Mouse (Mus musculus) CD4-positive helper T cell, adult 2 months (primary cell): ENCODE results near the gene Prpf18.
"Not testable (repeated sequence)": the region's sequence is repeated elsewhere in the genome, so short reads cannot be mapped to it uniquely, and the experiment has no call there.

Experiments used
- DNase-seq: peaks from one replicate; pipeline ENCODE4 v3.0.0-alpha.2; 2012; ENCODE audit warnings: low read depth, missing footprints, low spot score

Gene Prpf18

DNA sequence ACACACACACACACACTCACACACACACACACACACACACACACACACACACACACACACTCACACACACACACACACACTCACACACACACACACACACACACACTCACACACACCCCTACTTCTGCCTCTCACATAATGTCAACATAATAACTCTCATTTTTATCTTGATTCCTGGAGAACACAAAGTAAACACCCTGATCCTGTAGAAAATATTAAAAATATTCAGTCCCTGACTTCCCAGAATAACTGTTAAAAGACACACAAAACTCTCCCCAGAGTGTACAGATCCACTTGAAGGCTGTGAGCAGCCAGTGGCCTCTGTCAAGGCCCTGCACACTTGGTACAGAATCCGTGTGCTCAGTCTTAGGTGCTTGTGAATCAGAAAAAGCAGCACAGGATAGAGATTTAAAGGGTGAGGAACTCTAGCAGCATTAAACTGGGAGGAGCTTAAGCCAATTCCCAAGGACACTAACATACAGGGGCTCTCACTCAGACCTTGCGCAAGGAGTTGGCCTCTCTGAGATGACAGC is 36.8 kb downstream of the Prpf18 start:
- no peak for DNase-seq

DNA sequence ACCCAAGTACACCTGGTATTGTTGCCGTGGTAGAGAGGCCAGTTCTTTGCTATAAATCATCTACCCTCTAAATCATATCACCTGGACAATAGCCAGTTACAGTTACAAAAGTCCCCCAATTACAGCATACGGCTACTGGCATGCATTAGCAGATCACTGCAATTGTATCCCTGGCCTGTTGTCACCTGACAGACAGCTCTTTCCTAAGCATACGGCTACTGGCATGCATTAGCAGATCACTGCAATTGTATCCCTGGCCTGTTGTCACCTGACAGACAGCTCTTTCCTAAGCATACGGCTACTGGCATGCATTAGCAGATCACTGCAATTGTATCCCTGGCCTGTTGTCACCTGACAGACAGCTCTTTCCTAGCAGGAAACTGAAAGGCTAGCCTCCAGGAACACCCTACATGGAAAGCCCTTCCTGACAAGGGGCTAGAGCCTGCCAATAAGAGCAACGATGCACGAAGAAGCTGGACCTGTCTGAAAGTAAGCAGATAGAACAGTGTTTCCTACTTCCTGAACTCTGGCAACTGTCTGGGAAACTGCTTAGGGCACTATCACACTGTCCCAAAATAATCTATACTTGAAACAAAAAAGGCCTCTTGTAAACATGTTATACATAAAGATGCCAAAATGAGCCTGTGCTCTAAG is 37.5 kb downstream of the Prpf18 start:
- not testable (repeated sequence) for DNase-seq

DNA sequence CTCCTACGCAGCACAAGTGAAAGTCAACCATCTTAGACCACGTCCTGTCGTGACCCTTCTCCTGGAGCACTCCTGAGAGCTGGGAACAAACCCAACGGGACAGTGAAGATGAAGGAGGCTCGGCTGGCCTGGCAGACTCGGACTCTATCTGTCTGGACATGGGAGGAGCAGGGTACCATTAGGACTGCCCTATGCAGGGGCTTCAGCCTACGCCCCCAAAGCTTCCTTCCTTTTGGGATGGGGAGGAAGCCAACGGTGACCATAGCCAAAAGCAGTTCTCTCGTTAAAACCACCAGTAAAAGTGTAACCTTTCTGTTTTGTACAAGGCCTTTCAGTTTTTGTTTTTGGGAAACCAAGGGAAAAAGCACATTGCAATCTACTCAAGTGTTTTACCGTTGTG is 40.2 kb downstream of the Prpf18 start:
- no peak for DNase-seq

DNA sequence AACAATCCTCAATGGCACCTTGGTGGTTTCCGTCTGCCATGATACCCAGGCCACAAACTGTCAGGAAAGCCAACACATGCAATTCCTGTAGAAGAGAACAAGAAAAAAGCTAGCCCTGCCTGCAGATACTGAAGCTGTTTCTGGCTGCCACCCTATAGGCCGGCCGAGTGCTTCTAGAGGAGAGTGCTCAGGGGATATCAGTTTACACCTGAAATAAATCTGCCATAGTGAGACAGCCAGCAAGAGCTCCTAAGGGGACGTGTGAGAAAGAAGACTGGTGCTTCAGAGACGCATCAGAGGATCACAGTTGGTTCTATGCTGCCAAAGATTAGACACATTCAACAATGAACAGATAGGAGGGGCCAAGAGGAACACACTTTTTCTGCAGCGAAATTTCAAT is 40.6 kb downstream of the Prpf18 start:
- no peak for DNase-seq

DNA sequence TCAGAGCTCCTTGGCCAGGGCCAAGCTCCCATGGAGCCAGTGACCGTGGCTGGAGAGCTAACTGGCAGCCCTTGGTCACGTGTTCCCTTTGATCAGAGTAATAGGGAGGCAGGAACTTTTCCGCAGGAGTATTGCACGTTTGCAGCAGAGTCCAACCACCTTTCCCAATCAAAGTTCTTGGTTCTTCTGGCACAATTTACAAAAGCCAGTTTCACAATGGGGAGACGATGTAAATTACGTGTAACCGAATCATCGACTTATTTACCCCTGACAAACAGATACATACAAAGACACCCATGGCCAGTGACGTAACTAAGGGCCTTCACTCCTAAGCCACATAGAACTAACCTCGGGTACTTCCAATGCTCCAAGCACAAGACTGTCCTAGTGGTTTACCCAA is 42.5 kb downstream of the Prpf18 start:
- DNase-seq: no peak

DNA sequence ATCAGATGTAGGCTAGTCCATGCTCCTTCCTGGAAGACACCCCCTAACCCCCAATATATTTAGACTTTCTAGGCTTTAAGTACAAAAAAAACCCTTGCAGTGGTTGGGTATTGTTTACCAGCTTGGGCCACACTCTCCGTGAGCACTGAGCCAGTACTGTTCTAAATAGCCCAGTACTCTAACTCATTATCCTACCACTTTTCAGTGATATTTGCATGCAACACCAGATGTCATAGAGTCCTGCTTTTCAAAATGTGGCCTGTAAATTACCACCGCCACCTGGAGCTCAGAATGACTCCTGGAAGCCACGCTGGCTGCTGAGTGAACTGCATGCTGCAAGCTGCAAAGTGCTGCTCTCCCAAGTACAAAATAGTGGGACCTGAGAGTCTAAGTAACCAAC is 43.7 kb downstream of the Prpf18 start:
- DNase-seq: no peak

DNA sequence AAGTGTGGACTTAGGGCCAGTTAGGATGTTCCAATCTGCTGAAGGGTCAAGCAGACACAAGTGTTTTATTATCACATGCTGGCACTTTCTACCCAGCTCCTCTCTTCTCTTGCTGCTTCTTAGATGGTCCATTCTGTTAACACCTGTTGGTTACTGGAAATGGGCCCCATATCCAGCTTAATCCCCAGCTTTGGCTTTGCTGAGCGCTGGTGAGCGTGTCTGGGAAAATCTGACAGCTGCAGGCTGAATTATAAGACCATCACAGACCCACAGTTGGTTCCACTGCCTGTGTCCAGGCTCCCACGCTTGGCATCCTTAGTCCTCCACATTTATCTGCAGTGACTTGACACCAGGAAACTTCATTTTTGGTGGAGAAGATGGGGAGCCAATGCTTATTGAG is 45.4 kb downstream of the Prpf18 start:
- no peak for DNase-seq

DNA sequence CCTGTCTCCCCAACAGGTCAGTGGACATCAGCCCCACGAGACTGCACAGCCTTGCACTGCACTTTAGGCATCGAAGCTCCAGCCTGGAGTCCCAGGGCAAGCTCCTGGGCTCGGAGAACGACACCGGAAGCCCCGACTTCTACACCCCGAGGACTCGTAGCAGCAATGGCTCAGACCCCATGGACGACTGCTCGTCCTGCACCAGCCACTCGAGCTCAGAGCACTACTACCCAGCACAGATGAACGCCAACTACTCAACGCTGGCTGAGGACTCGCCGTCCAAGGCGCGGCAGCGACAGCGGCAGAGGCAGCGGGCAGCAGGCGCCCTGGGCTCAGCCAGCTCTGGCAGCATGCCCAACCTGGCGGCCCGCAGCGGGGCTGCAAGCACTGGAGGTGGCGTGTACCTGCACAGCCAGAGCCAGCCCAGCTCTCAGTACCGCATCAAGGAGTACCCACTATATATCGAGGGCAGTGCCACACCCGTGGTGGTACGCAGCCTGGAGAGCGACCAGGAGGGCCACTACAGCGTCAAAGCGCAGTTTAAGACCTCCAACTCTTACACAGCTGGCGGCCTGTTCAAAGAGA is 48.5 kb downstream of the Prpf18 start:
- no peak for DNase-seq

DNA sequence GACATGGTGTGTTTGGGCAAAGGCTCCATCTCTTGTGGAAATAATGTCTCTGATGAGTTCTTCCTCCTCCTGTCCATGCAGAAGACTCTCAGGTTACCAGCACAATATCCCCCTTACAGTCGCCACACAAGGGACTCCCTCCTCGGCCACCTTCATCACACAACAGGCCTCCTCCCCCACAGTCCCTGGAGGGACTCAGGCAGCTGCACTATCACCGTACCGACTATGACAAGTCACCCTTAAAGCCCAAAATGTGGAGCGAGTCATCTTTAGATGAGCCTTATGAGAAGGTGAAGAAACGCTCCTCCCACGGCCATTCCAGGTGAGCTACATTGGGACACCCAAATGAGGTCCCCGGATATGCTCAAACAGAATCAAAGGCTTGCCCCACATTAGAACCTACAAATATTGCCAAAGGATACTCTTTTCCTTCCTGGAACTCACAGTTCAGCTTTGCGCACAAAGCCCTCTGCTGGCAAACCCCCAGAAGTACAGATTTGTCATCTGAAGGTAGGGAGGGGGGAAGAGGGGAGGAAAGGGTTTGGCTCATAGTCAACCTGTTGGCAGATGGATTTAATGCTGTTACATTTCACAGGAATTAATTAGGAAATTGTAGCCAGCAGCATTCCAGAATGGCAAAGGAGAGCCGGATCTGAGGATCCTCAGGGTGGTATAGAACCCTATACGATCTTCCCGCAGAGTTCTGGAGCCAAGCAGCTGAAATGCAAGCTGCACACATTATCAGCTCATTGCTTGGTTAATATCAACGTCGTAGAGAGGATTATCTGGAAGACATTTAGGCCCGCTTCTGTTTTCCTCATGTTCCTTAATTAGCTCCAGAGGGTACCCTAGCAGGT is 50.7 kb downstream of the Prpf18 start:
- peak; percentile 25 for DNase-seq

DNA sequence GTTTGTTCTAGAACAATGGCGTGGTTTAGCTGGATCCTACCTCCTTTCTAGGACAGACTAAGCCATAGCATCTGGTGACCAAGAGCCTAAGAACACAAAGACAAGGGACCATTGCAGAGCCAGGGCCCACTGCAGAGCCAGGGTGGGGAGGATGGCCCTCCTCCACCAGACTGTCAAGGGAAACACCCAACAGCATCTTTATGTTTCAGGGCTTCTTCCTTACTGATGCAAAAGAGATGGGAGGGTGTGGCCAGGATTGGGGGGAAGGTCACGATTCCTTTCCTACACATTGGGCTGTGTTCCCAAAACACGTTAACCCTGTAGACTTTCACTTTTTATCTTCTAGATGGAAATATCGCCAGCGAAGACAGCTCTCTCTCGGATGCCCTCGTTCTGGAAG is 54.9 kb downstream of the Prpf18 start:
- no peak for DNase-seq

DNA sequence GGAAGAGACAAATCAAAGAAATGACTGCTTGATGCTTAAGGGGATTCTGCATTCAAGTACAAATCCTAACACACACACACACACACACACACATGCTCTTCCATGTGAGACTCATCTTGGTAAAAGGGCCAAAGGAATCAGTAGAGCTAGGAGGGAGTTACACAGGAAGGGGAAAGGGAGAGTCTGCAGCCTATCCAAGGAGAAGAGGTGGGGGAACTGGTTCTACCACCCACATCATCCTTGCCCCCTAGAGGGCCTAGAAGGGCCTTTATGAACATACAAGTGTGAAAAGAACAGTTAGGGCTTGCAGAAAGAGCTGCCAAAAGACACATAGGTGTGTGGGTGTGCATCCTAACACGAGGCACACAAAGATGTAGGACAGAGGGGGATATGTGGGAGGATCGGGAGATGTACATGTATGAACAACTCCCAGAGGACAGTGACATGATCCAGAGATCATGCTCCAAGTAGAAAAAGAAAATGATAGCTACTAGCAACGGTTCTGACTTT is 58.0 kb downstream of the Prpf18 start:
- no peak for DNase-seq

DNA sequence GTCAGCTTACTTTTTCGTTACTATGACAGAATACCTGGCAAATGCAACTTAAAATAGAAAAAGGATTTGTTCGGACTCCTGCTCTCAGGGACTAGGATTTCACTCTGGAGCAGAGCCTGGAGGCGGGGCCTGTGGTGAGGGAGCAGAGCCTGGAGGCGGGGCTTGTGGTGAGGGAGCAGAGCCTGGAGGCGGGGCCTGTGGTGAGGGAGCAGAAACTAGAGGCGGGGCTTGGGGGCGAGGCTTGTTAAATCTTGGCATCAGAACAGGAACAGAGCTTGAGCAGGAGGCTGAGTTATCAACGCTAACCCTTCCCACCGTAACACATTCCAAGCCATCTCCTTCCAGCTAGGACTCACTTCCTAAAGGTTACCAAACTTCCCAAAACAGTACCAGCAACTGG is 58.5 kb downstream of the Prpf18 start:
- no peak for DNase-seq

DNA sequence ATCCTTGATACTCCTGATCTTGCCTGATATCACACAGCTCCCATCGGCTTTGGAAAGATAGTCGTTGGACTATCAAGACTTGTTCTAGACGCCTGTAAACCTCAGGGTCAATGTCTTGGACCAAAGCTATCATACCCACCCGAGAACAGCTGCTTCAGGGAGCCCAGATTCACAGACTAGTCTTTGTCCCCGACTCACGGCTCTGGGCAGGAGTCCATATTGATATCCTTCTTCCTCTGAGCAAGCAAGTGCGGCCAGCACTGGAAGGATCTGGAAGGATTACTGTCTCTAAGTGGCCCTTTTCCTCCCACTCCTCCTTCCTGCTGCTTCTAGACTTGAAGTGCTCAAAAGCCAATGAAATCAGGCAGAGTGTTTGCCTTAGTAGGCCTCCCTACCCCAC is 59.2 kb downstream of the Prpf18 start:
- no peak for DNase-seq

DNA sequence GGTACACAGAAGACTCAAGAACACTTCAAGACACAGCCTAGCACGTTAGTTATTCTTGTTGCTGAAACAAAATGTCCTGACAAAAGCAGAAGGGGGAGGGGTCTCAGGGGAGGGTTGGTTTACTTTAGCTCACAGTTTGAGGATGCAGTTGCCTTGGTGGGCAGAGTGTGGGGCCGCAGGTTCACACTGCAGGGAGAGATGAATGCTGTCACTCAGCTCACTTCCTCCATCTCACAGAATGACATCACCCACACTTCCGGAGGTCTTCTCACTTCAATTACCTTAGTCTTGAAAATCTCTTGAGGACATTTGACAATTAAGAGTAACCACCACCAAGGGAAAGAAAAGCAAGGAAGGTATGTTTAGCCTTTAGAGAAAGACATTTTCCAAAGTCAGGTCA is 60.3 kb downstream of the Prpf18 start:
- DNase-seq: no peak

DNA sequence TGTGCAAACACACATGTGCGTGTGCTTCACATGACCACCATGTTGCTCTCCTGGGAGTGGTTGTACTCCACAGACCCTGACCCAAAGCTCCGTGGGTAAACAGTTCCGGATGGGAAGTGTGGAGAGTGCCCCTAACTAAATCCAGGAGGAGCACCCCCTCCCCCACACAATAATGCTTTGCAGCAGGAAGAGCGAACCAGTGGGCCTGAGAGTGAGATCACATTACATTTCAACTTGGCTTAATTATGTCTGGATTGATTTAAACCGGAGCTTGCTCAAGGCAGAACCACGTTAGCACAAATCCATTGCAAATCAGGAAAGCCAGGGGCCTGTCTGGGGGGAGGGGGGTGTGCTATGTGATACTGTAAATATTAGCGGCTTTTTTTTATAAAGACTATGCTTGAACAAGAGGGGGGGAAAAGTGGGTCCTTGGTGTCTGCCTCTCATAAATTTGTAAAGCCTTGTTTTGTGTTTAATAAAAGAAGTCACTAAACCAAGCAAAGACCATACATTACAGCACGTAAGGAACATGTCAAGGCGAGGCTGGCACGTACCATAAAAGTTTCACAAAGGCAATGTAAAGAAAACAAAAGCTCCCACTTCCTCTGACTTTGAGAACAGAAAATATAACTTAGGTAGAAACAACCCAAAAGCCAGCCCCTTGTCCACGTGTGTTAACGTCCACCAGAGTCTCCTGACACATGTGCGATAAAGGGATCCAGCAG is 64.1 kb downstream of the Prpf18 start:
- no peak for DNase-seq

DNA sequence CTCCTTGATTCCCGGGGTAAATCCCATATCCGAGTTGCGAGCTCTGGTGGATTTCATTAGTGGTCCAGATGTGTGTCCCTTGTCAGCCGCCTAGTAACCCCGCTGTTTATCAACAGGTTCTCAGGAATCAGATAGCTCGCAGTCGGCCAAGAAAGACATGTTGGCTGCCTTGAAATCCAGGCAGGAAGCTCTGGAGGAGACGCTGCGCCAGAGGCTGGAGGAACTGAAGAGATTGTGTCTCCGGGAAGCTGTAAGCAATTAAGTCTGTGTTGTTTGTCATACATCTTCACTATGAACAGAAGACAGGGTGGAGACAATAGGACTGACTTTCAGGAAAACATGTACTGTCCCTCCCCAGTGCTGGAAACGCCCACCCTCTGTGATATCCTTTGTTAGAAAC is 65.7 kb downstream of the Prpf18 start:
- DNase-seq: no peak

DNA sequence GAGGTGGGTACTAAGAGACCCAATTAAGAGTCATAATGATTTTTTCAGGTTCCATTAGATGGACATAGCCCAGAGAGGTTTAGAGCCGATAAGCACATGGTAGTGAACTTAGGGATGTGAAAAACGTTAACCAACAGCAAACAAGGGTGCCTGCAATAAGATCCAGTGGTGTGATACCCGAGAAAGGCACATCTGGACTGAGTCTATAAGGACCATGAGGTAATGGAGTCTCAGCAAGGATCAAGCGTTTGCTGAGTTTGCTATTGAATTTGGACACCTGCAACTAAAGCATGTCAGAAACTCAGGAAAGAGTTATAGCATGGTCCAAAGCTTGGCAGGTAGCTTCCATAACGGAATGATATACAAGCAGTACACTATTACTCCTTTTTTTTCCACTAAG is 67.7 kb downstream of the Prpf18 start:
- no peak for DNase-seq

DNA sequence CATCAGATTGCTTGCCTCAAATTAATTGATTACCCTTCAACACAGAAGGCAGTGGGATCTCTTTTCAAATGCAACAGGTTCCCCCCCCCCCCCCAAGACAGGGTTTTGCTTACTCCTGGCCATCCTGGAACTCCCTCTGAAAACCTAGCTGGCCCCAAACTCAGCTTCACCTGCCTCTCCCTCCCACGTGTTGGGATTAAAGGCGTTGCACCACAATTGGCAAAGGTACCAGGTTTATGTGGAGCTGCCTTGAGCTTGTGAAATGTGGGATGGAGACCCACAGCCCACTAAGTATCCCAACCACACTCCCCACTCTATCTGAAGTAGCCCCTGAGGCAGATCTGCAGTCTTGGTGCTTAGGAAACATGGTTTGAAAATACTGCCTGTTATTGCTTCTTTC is 69.0 kb downstream of the Prpf18 start:
- no peak for DNase-seq

DNA sequence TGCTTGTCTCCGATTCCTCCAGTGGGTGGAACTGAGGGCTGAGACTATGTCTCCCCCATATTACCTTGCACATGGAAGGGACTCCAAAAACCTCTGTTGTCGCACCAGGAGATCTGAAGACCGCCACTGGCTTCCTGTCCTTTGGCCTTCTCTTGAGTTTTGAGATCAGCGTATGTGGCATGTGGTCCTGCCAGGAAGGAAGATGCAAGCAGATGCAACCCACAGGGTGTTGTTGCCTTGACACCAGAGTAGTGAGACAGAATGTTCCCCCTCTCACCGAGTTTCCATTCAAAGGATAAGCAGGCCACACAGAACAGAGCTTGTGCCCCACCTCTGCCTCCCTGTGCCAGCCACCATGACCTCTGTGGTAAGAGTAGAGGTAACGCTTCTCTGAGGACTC is 71.2 kb downstream of the Prpf18 start:
- DNase-seq: peak; percentile 44

DNA sequence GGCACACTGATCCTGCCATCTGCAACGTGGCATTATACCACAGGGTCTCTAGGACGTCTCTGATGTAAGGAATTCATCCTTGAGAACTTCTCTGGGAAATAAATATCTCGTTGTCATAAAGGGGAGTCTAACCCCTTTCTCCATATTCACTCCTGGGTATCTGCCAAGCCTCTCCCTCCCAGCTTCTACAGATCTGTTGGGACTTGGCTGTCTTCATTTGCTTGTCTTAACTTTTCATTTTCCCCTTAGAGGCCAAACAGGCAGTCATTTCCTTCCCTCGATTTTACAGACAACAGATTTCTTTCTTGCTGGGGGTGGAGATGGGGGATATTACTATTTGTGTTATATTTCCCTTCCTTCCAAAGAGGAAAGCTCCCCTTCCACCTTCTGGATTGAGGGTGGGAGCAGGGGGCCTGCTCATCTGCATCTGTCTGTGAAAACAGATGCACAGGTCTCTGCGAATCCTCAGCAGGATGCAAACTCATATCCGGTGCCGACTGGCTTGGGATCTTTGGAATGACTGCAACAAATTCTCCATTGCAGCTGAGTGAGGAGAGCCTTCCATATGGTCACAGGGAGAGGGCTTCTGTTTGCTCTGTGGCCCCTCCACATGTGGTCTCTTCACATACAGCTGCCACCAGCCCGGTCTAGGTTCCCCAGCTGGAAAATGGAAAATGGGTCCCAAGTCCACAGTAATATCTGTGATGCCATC is 72.4 kb downstream of the Prpf18 start:
- DNase-seq: no peak

DNA sequence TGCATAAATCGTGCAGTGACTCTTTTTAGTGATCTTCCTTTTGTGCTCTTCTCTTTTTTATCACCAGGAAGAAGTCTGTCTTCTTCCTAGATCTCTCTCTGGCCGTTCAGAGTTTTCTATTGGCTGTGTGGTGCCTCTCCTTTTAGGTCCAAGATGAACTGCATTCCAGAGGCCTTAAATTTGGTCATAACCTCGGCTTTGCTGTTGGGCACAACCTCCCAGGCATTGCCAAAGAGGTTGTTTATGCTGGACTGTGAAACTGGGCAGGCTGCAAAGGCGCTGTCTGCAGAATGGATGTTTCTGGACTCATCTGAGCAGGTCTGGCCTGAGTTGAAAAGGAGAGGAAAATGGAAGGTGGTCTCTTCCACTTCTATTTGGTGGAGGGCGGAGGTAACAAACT is 73.6 kb downstream of the Prpf18 start:
- no peak for DNase-seq
